Mouse (Mus musculus): Measurements from ENCODE around the gene Drc1. TPM values are rescaled to one million over a fixed set of nuclear protein-coding genes. Genes with fewer than 3 reads are reported as not detected.

Gene Drc1
- polyA plus RNA-seq, 1 experiment from 2014 or later = 0.36 TPM

GRCm38 (mm10) chr5:30245861-30246416 lies 35.2 kb upstream of the Drc1 start:
- ATAC-seq = no peak
- DNase-seq (ENCODE audit: low read depth, low spot score) = no peak
- ChIA-PET CTCF (no interaction called here), POLR2A (no interaction called here)
- no peaks in the 10 kb centered on the region for H3K27me3 ChIP-seq
- in situ Hi-C loops (cut with MboI; ENCODE audit: low pct_unique_long_range_greater_than_20kb) = no loop called here
- TF ChIP-seq CTCF (IDR thresholded peaks at IDR 0.05) = no peak

GRCm38 (mm10) chr5:30247666-30248065 lies 33.5 kb upstream of the Drc1 start:
- DNase-seq (ENCODE audit: low read depth, low spot score) (no peak), ATAC-seq (no peak)
- CTCF ChIA-PET = interaction anchor here (1.3 to 1.9 kb wide), 2 partner anchors 10 to 13 kb away, joined by 3 to 7 read pairs; no protein-coding TSS in a partner anchor
- POLR2A ChIA-PET = no interaction called here
- H3K27me3 ChIP-seq = no peaks in the 10 kb centered on the region
- peak; percentile 64 for TF ChIP-seq CTCF (IDR thresholded peaks at IDR 0.05)
- in situ Hi-C loops (cut with MboI; ENCODE audit: low pct_unique_long_range_greater_than_20kb) = no loop called here

DNA sequence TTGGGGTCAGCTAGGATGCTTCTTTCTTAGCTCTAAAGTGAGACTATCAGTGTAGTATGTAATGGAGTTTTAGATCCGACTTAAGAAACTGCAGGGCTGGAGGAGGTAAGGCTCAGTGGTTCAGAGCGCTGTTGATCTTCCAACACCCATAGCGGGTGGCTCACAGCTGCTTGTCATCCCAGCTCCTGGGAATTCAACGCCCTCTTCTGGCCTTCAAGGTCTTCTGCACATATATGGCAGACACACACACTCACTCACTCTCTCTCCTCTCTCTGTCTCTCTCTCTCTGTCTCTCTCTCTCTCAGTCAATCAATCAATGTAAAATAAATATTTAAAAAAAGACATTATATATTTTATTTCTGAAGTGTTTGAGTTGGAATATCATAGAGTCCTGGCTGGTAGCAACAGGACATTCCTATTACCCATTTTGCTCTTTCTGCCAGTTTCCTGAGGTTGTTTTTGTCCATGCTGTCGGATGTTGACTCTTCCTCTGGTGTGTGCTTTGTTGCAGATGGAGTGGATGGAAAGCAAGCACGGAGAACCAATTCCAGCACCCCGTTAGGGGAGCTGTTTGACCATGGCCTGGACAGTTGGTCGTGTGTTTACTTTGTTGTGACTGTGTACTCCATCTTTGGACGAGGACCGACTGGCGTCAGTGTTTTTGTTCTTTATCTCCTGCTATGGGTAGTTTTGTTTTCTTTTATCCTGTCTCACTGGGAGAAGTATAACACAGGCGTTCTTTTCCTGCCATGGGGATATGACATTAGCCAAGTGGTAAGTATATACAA lies 25.4 kb upstream of the Drc1 start:
- DNase-seq (ENCODE audit: low read depth, low spot score) (no peak), ATAC-seq (no peak)
- ChIA-PET POLR2A (no interaction called here), CTCF (no interaction called here)
- H3K27me3 ChIP-seq = no peaks in the 10 kb centered on the region
- in situ Hi-C loops (cut with MboI; ENCODE audit: low pct_unique_long_range_greater_than_20kb) = no loop called here
- peak; percentile 48 for TF ChIP-seq CTCF (IDR thresholded peaks at IDR 0.05)

- in situ Hi-C loops (cut with MboI; ENCODE audit: low pct_unique_long_range_greater_than_20kb) = no loop called here
- no peaks in the 10 kb centered on the region for H3K27me3 ChIP-seq
- ATAC-seq = no peak
These were observed 22.4 kb upstream of the Drc1 start for GRCm38 (mm10) chr5:30258776-30259175.

DNA sequence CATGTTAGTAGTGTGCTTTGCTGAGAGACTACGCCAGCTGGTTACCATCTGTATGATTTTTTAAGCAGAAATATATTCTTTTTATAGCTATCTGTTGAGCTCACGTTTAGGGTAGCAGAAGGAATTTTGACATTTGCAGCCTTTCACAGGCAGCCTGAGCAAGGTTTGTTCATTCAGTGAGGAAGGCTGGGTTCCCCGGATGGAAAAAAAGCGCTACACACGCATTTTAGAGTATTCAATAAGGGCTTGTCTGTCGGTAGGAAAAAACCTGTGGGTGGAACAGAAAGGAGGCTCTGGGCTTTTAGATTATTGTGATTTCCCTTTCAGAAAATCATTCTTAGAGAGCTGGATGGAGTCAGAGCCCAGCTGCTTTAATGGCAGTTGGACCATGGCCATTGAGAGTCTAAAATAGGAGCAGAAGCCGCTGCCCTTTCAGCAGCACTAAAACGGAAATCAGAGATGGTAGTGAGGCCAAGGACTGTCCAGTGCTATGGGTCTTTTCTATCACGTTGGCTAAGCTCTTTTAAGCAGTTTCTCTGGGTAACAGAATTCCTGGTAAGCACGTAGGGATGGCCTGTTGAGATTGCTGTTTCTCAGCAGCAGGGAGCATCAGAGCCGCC lies 10.5 kb upstream of the Drc1 start:
- in situ Hi-C loops (cut with MboI; ENCODE audit: low pct_unique_long_range_greater_than_20kb) = no loop called here
- no peak for DNase-seq (ENCODE audit: low read depth, low spot score)
- ChIA-PET POLR2A (no interaction called here), CTCF (no interaction called here)
- H3K27me3 ChIP-seq = no peaks in the 10 kb centered on the region
- no peak for ATAC-seq
- TF ChIP-seq CTCF (IDR thresholded peaks at IDR 0.05) = no peak

More at GRCm38 (mm10) chr5:30258776-30259175, 22.4 kb upstream of the Drc1 start:
- CTCF ChIA-PET = interaction anchor here (1.0 to 1.1 kb wide), 2 partner anchors 23 to 48 kb away, joined by 3 read pairs; no protein-coding TSS in a partner anchor
- POLR2A ChIA-PET = no interaction called here
- TF ChIP-seq CTCF (IDR thresholded peaks at IDR 0.05) = no peak
- DNase-seq (ENCODE audit: low read depth, low spot score) = no peak

GRCm38 (mm10) chr5:30271599-30272281 lies 9.4 kb upstream of the Drc1 start:
- ATAC-seq = no peak
- ChIA-PET CTCF (interaction anchor here (1.6 kb wide), 1 partner anchor 22 kb away, joined by 4 read pairs; no protein-coding TSS in a partner anchor), POLR2A (no interaction called here)
- no peak for TF ChIP-seq CTCF (IDR thresholded peaks at IDR 0.05)
- no peak for DNase-seq (ENCODE audit: low read depth, low spot score)
- in situ Hi-C loops (cut with MboI; ENCODE audit: low pct_unique_long_range_greater_than_20kb) = no loop called here
- no peaks in the 10 kb centered on the region for H3K27me3 ChIP-seq

DNA sequence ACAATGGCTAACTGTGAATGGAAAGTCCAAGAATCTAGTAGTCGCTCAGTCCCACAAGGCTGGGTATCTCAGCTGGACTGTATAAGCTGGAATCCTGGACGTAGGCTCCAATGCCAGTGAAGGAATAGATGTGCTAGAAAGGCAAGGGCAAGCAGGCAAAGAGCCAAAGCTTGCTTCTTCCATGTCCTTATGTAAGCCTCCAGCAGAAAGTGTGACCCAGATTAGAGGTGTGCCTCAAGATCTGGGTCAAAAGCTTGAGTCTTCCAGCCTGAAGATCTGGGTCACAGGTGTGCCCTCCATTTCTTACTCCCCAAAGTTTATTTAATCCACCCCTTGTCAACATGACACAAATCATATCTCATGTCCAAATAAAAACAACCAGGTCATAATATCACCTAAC lies 4.8 kb upstream of the Drc1 start:
- DNase-seq (ENCODE audit: low read depth, low spot score) = no peak
- ChIA-PET POLR2A (no interaction called here), CTCF (no interaction called here)

DNA sequence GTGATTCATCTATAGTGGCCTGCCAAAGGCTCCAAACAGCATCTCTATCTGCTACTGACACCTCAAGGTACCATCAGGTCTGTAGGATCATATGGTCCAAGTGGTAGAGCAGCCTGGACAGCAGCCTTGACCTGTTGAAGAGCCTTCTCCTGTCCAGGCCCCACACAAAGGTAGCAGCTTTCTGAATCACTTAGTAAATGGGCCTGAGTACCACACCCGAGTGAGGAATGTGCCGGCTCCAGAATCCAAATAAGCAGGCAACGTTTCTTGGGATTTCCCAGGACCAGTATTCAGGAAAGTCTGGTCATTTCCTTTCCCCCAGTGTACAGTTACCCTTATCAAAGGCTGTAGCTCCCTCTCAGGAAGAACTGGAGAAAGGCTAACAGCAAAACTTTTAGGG lies 2.2 kb upstream of the Drc1 start:
- TF ChIP-seq CTCF (IDR thresholded peaks at IDR 0.05) = no peak
- H3K27me3 ChIP-seq = no peaks in the 10 kb centered on the region
- ChIA-PET CTCF (interaction anchor here (1.1 kb wide), 1 partner anchor 14 kb away, joined by 3 read pairs; no protein-coding TSS in a partner anchor), POLR2A (no interaction called here)
- DNase-seq (ENCODE audit: low read depth, low spot score) = no peak
- ATAC-seq = no peak
- in situ Hi-C loops (cut with MboI; ENCODE audit: low pct_unique_long_range_greater_than_20kb) = no loop called here

More for the DNA sequence above, 4.8 kb upstream of the Drc1 start:
- no peaks in the 10 kb centered on the region for H3K27me3 ChIP-seq
- in situ Hi-C loops (cut with MboI; ENCODE audit: low pct_unique_long_range_greater_than_20kb) = no loop called here
- no peak for ATAC-seq
- no peak for TF ChIP-seq CTCF (IDR thresholded peaks at IDR 0.05)

GRCm38 (mm10) chr5:30279446-30279845 lies 1.7 kb upstream of the Drc1 start:
- ATAC-seq = peak; percentile 79
- in situ Hi-C loops (cut with MboI; ENCODE audit: low pct_unique_long_range_greater_than_20kb) = no loop called here
- ChIA-PET CTCF (interaction anchor here (1.1 kb wide), 1 partner anchor 15 kb away, joined by 3 read pairs; no protein-coding TSS in a partner anchor), POLR2A (no interaction called here)
- TF ChIP-seq CTCF (IDR thresholded peaks at IDR 0.05) = no peak
- peak; percentile 48 for DNase-seq (ENCODE audit: low read depth, low spot score)
- no peaks in the 10 kb centered on the region for H3K27me3 ChIP-seq

DNA sequence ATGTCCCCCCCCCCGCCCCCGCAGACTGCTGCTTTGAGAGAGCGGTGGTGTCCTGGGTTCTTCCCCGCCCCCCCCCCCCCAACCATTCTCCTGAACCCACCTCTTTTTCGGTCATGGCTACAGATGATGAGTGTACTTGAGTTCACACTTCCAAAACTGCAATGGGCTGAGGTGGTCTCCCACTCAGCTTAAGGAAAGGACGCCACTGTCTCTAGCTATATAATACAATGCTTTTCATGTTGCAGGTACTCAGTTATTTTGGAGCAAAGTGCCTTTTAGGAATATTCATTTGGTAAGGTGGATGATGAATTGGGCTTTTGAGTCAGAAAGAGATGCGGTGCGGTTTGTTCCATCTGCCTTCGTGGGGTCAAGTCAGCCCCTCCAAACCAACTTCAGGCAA lies 324 bp upstream of the Drc1 start:
- POLR2A ChIA-PET = interaction anchor here (0.8 kb wide), 1 partner anchor 24 kb away, joined by 3 read pairs; no protein-coding TSS in a partner anchor
- in situ Hi-C loops (cut with MboI; ENCODE audit: low pct_unique_long_range_greater_than_20kb) = no loop called here
- CTCF ChIA-PET = no interaction called here
- TF ChIP-seq CTCF (IDR thresholded peaks at IDR 0.05) = no peak
- no peaks in the 10 kb centered on the region for H3K27me3 ChIP-seq
- DNase-seq (ENCODE audit: low read depth, low spot score) (no peak), ATAC-seq (no peak)

Data from Patski (cell line).